Mouse (Mus musculus): ENCODE data around the gene Sfrp4. TPM values are rescaled to one million over a fixed set of nuclear protein-coding genes. Genes with fewer than 3 reads are reported as not detected.
A peak's percentile ranks its signal among the peaks of the same experiment; 100 is the strongest.
"Not testable (repeated sequence)": the region's sequence is repeated elsewhere in the genome, so short reads cannot be mapped to it uniquely, and the experiment has no call there.

Gene Sfrp4
- polyA plus RNA-seq (2015; fragmentation: Nextera tagmentation; extraction: Ambion mirVana): 0.62 and 0.67 TPM in 2 replicates

GRCm38 (mm10) chr13:19622573-19623227 lies at the start of gene Sfrp4:
Sfrp4 (plus strand) TSS chr13:19623104.
- peak; percentile 77 for ATAC-seq (ENCODE audit: borderline replicate concordance, extremely low read depth, low FRiP score, low TSS enrichment)
- Histone ChIP-seq H3K27me3 (peaks cover 12% of the 10 kb centered on the region), H3K4me3 (peak within 1 kb of the TSS; percentile 48), H3K4me2 (peak within 1 kb of the TSS; percentile 92), H3K36me3 (no peaks in the 10 kb centered on the region), H3K27ac (no peak within 1 kb of the TSS), H3K9ac (peak within 1 kb of the TSS; percentile 39), H3K9me3 (no peaks in the 10 kb centered on the region), H3K4me1 (peaks cover 12% of the 10 kb centered on the region; the same call in 1 of the 2 replicates)
- 4% methylated on average over 25 of the region's 25 CpGs for WGBS

GRCm38 (mm10) chr13:19574723-19575122 lies 48.2 kb upstream of the Sfrp4 start:
- ATAC-seq (ENCODE audit: borderline replicate concordance, extremely low read depth, low FRiP score, low TSS enrichment); H3K4me3 ChIP-seq; H3K9ac ChIP-seq; H3K27me3 ChIP-seq; H3K36me3 ChIP-seq; H3K4me2 ChIP-seq; H3K9me3 ChIP-seq; H3K27ac ChIP-seq; H3K4me1 ChIP-seq: not testable (repeated sequence)
- 88% methylated on average over 2 of the region's 2 CpGs for WGBS

GRCm38 (mm10) chr13:19575947-19576346 lies 47.0 kb upstream of the Sfrp4 start:
- no peaks in the 10 kb centered on the region for H3K27me3 ChIP-seq
- H3K9ac ChIP-seq: no peak overlapping the region
- H3K36me3 ChIP-seq: no peaks in the 10 kb centered on the region
- no peak for ATAC-seq (ENCODE audit: borderline replicate concordance, extremely low read depth, low FRiP score, low TSS enrichment)
- no peak overlapping the region for H3K27ac ChIP-seq
- WGBS: 77% methylated on average over 3 of the region's 3 CpGs
- no peak overlapping the region for H3K4me2 ChIP-seq
- H3K4me1 ChIP-seq: no peaks in the 10 kb centered on the region
- no peak overlapping the region for H3K4me3 ChIP-seq
- no peaks in the 10 kb centered on the region for H3K9me3 ChIP-seq

- ATAC-seq (ENCODE audit: borderline replicate concordance, extremely low read depth, low FRiP score, low TSS enrichment): no peak
- Histone ChIP-seq H3K36me3 (no peaks in the 10 kb centered on the region), H3K9me3 (no peaks in the 10 kb centered on the region), H3K4me2 (no peak overlapping the region), H3K27ac (no peak overlapping the region), H3K4me3 (no peak overlapping the region), H3K27me3 (no peaks in the 10 kb centered on the region), H3K9ac (no peak overlapping the region), H3K4me1 (no peaks in the 10 kb centered on the region)
- WGBS: 82% methylated on average over 3 of the region's 3 CpGs
Observed at GRCm38 (mm10) chr13:19590996-19591759, 31.7 kb upstream of the Sfrp4 start.

- Histone ChIP-seq H3K36me3 (no peaks in the 10 kb centered on the region), H3K9me3 (no peaks in the 10 kb centered on the region), H3K27ac (no peak overlapping the region), H3K27me3 (no peaks in the 10 kb centered on the region), H3K4me1 (no peaks in the 10 kb centered on the region), H3K4me2 (no peak overlapping the region), H3K9ac (no peak overlapping the region), H3K4me3 (no peak overlapping the region)
- no peak for ATAC-seq (ENCODE audit: borderline replicate concordance, extremely low read depth, low FRiP score, low TSS enrichment)
- WGBS: 93% methylated on average over 1 of the region's 1 CpGs
Observed at GRCm38 (mm10) chr13:19595141-19595540, 27.8 kb upstream of the Sfrp4 start.

DNA sequence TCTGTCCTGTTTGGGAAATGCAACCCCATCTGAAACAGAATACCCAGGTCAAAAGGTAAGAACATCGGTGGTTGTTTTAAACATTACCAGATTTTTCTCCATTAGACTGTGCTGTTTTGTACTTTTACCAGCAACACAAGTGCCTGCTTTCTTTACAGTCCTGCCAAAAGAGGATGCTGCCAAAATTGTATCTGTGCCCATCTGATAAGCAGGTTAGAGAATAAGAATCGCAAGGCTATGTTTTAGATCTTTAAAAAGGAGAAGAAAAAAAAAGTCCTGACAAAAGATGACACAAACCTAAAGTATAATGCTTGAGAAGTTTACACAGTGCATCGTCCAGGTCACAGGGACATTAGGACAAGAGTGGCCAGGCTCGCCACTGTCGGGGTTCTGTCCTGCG lies 23.7 kb upstream of the Sfrp4 start:
- H3K9ac ChIP-seq: no peak overlapping the region
- no peaks in the 10 kb centered on the region for H3K36me3 ChIP-seq
- no peak for ATAC-seq (ENCODE audit: borderline replicate concordance, extremely low read depth, low FRiP score, low TSS enrichment)
- 65% methylated on average over 6 of the region's 6 CpGs for WGBS
- no peaks in the 10 kb centered on the region for H3K9me3 ChIP-seq
- no peak overlapping the region for H3K4me2 ChIP-seq
- H3K27ac ChIP-seq: no peak overlapping the region
- no peaks in the 10 kb centered on the region for H3K27me3 ChIP-seq
- H3K4me1 ChIP-seq: no peaks in the 10 kb centered on the region
- H3K4me3 ChIP-seq: no peak overlapping the region

- ATAC-seq (ENCODE audit: borderline replicate concordance, extremely low read depth, low FRiP score, low TSS enrichment): no peak
- WGBS: 89% methylated on average over 1 of the region's 1 CpGs
- no peaks in the 10 kb centered on the region for H3K4me1 ChIP-seq
Observed at GRCm38 (mm10) chr13:19602531-19602930, 20.4 kb upstream of the Sfrp4 start.

DNA sequence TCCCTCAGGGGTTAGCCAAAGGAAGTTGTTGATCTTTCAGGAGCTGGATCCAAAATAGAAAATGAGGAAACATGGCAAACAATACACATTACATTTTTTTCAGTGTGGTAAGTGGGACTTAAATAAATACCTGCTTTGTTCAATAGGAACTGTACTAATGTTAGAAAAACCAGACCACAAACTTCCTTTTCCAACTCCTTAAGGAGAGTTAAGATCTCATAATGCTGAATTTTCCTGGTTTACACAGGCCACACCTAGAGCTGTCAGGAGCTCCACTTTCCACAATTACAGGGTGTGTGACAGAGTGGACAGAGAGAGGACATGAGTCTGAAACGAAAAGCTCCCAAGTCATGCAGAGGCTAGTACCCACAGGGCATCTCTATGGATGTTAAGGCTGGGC lies 19.2 kb upstream of the Sfrp4 start:
- no peak for ATAC-seq (ENCODE audit: borderline replicate concordance, extremely low read depth, low FRiP score, low TSS enrichment)
- Histone ChIP-seq H3K9me3 (no peaks in the 10 kb centered on the region), H3K4me1 (no peaks in the 10 kb centered on the region), H3K4me2 (no peak overlapping the region), H3K27me3 (no peaks in the 10 kb centered on the region), H3K36me3 (no peaks in the 10 kb centered on the region), H3K27ac (no peak overlapping the region), H3K4me3 (no peak overlapping the region), H3K9ac (no peak overlapping the region)
- WGBS: 69% methylated on average over 1 of the region's 1 CpGs

More at GRCm38 (mm10) chr13:19602531-19602930, 20.4 kb upstream of the Sfrp4 start:
- Histone ChIP-seq H3K36me3 (no peaks in the 10 kb centered on the region), H3K27ac (no peak overlapping the region), H3K27me3 (no peaks in the 10 kb centered on the region), H3K9ac (no peak overlapping the region), H3K4me3 (no peak overlapping the region), H3K4me2 (no peak overlapping the region), H3K9me3 (no peaks in the 10 kb centered on the region)

DNA sequence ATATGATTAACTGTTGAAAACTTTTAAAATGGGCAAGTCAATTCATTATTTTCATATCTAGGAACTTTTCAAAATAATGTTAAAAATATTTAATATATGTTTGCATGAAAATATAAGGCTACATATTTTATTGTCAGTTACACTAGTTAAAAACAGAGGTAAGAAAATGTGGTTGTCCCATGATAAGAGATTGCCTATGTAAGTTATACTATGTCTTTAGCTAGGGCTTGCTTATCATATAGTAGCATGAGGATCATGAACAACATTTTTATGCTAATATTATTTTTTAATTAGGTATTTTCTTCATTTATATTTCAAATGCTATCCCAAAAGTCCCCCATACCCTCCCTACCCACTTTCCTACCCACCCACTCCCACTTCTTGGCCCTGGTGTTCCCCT lies 18.0 kb upstream of the Sfrp4 start:
- Histone ChIP-seq H3K36me3 (no peaks in the 10 kb centered on the region), H3K9ac (no peak overlapping the region), H3K27ac (no peak overlapping the region), H3K4me3 (no peak overlapping the region), H3K4me2 (no peak overlapping the region), H3K27me3 (no peaks in the 10 kb centered on the region), H3K4me1 (no peaks in the 10 kb centered on the region), H3K9me3 (no peaks in the 10 kb centered on the region)
- ATAC-seq (ENCODE audit: borderline replicate concordance, extremely low read depth, low FRiP score, low TSS enrichment): no peak

DNA sequence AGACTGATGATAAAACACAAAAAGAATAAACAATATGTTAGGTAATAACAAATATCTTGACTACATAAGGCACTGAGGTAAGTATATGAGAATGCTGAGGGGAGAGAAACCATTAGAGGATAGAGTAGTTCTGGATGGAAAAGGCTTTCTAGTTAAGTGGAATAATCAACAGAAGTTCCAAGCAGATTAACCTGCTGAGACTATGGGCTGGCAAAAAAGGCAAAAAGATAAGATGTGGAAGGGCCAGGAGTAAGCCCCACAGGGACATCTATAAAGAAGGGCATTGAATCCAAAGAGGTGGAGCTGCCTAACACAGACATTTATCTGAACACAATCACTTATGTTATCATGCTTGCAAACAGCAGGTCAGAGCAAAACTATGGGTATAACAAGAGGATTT lies 14.8 kb upstream of the Sfrp4 start:
- no peaks in the 10 kb centered on the region for H3K4me1 ChIP-seq
- H3K27me3 ChIP-seq: no peaks in the 10 kb centered on the region
- no peak overlapping the region for H3K4me3 ChIP-seq
- H3K9me3 ChIP-seq: no peaks in the 10 kb centered on the region
- no peak overlapping the region for H3K9ac ChIP-seq
- H3K27ac ChIP-seq: no peak overlapping the region
- no peak for ATAC-seq (ENCODE audit: borderline replicate concordance, extremely low read depth, low FRiP score, low TSS enrichment)
- no peak overlapping the region for H3K4me2 ChIP-seq
- H3K36me3 ChIP-seq: no peaks in the 10 kb centered on the region

DNA sequence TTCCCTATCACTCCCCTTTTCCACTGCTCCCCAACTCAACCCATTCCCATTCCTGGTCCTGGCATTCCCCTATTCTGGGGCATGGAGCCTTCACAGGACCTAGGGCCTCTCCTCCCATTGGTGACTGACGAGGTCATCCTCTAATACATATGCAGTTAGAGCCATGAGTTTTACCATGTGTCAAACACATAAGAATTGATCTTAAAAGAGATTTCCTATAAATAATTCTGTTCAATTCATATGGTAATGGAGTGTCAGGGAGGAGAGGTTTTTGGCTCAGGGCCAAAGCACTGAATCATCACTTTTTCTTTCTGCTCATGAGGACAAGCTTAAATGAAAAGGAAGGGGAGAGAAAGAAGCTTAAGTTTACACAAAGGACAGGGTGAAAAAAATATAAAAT lies 10.6 kb upstream of the Sfrp4 start:
- no peak for ATAC-seq (ENCODE audit: borderline replicate concordance, extremely low read depth, low FRiP score, low TSS enrichment)
- 59% methylated on average over 1 of the region's 1 CpGs for WGBS
- Histone ChIP-seq H3K4me3 (no peak overlapping the region), H3K9ac (no peak overlapping the region), H3K27ac (no peak overlapping the region), H3K4me2 (no peak overlapping the region), H3K36me3 (no peaks in the 10 kb centered on the region), H3K27me3 (no peaks in the 10 kb centered on the region), H3K4me1 (no peaks in the 10 kb centered on the region), H3K9me3 (no peaks in the 10 kb centered on the region)

GRCm38 (mm10) chr13:19612963-19613362 lies 9.9 kb upstream of the Sfrp4 start:
- Histone ChIP-seq H3K27ac (no peak overlapping the region), H3K9ac (no peak overlapping the region), H3K27me3 (no peaks in the 10 kb centered on the region), H3K4me1 (no peaks in the 10 kb centered on the region), H3K36me3 (no peaks in the 10 kb centered on the region), H3K4me3 (no peak overlapping the region), H3K9me3 (no peaks in the 10 kb centered on the region), H3K4me2 (no peak overlapping the region)
- ATAC-seq (ENCODE audit: borderline replicate concordance, extremely low read depth, low FRiP score, low TSS enrichment): no peak
- WGBS: 83% methylated on average over 3 of the region's 3 CpGs
